ENCODE assay signal across 8 mouse cellular contexts in the genomic region with DNA sequence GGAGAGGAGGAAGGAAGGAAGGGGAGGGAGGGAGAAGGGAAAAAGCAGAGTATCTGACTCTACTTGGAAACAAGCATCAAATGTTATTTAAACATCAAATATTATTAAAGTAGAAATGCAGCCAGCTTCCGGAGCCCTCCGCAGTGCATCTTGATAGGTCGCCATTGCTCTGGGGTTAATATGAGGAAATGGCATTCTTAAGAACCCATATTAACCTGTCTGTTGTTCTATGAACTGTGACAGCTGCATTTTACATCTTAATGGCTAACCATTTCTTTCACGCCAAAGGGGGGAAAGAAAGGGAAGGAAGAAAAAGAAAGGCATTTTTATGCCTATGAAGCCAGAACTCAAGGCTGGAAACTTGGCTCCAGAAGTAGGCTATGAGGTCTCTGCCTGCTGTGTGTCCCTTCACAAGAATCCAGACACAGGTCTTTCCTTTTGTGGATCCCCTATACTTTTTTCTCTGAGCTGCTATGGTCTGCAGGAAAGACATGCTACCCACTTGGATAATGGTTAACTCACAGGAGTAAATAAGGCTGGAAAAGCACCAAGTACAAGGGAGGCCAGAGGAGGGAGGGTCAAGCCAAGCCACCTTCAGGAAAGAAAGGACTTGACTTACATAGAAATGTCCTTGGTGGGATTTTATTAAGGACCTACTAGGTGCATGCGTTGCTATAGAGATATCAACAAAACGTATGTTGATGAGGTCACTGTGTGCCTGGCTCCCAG.
"Had no signal": no experiment of that assay in that cellular context is flagged by ENCODE, and none has a peak within 500 bp of the region (broad histone marks: within the 10 kb centered on the region; RNA-seq: fewer than 3 reads in every experiment).

No protein-coding gene starts in this region.

- H3K4me3 ChIP-seq: liver, embryonic 12.5 days; midbrain, embryonic 12.5 days; neural tube, embryonic 15.5 days had no signal

- DNase-seq: left cerebral cortex, postnatal 4 days; right cerebral cortex, adult 18-20 months; right cerebral cortex, postnatal 25 days had no signal

- H3K4me1 ChIP-seq: liver, embryonic 12.5 days; midbrain, embryonic 12.5 days; neural tube, embryonic 15.5 days had no signal

- H3K9me3 ChIP-seq: liver, embryonic 12.5 days; midbrain, embryonic 12.5 days; neural tube, embryonic 15.5 days had no signal

- H3K4me2 ChIP-seq: liver, embryonic 12.5 days; midbrain, embryonic 12.5 days; neural tube, embryonic 15.5 days had no signal

- H3K9ac ChIP-seq: liver, embryonic 12.5 days; midbrain, embryonic 12.5 days; neural tube, embryonic 15.5 days had no signal

- H3K36me3 ChIP-seq: liver, embryonic 12.5 days; midbrain, embryonic 12.5 days; neural tube, embryonic 15.5 days had no signal

- H3K27me3 ChIP-seq: liver, embryonic 12.5 days; midbrain, embryonic 12.5 days; neural tube, embryonic 15.5 days had no signal

- ATAC-seq: hindbrain, postnatal 0 days; liver, embryonic 12.5 days had no signal

- H3K27ac ChIP-seq: hindbrain, postnatal 0 days; liver, embryonic 12.5 days; midbrain, embryonic 12.5 days; neural tube, embryonic 15.5 days; stomach, postnatal 0 days had no signal
